Mouse (Mus musculus): ENCODE results near the gene Btd.

GRCm38 (mm10) chr14:31717360-31717759, 76.5 kb downstream of the Btd start:
- TF ChIP-seq POLR2A (IDR thresholded peaks at IDR 0.05; ENCODE audit: extremely low read depth, insufficient read depth, low read length) (no peak), CTCF (IDR thresholded peaks at IDR 0.05; ENCODE audit: extremely low read depth, insufficient read depth, low read length) (no peak)

All from cortical plate, adult 2 months (tissue).